Mouse (Mus musculus): ENCODE measurements around the gene Tuba3a. TPM values are rescaled to one million over a fixed set of nuclear protein-coding genes. Genes with fewer than 3 reads are reported as not detected.

Tuba3a gene
- not detected for total RNA-seq (2021)

DNA sequence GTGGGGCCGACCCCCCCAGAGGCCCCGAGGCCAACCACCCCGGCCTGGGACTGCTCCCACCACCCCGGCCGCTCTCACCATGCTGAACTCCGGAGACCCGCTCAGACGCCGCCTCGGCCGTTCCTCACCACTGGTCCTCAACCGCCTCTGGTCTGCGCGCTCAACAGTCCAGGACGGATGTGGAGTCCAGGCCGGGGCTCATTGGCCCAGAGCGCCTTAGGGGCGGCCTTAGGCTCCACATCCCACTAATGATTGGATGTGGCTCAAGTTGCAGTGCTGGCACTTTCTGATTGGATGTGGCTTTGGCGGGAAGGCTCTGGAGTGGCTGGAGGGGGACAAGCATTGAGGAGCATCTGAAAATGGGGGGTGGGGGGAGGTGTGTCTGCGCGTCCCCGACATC is at the start of gene Tuba3a:
Tuba3a (minus strand) TSS at position 153 of the 400 bp plus-strand sequence.
- no peak for DNase-seq (ENCODE audit: extremely low spot score in 1 of 2, low spot score in 1 of 2)

DNA sequence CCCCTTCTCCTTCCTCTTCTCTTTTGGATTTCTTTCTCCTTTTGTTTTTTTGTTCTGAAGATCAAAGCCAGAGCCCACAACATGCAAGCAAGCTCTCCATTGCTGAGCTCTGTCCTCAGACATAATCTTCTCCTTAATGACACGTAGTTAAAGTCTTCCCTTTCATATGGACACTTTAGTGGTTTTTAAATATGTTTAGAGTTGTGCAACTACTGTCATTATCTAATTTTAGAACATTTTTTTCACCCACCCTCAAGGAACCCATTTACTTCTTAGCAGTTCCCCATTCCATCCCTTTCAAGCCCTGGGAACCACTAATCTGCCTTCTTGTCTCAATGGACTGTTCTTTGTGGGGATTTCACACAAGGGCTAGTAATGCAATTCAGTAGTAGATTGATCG is 48.5 kb upstream of the Tuba3a start:
- DNase-seq (ENCODE audit: extremely low spot score in 1 of 2, low spot score in 1 of 2), result no peak

DNA sequence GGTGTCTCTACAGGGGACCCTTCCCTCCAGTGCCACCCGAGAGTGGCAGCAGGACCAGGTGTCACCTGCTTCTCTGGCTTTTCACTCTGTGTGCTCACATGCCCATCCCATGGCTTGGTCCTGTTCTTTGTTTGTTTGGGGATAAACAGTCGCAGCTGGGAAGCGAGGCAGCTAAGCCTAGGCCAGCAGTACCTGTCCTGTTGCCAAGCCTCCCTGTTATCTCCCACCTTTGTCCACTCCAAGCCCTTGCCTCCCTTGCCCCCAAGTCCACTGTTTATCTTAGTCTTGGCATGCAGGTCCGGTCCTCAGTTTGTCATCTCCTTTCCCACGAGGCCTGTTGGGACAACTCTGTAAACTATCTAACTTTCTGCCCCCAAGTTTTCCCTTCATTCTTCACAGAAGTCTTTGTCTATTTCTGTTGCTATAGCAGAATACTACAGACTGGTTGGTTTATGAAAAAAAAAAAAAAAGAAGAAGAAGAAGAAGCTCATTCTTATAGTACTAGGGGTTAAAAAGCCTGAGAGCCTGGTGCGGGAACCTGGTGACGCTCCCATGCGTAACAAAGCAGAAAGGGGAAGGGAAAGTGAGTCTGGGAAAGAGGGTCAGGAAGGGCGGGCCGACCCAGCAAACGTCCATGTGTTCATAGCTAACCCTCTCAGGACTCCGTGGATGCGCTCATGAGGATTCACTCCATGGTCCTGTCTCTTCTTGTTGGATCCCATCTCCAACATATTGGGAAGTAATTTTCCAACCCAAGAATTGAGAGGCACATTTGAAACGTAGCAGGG is 47.5 kb upstream of the Tuba3a start:
- DNase-seq (ENCODE audit: extremely low spot score in 1 of 2, low spot score in 1 of 2), result no peak

DNA sequence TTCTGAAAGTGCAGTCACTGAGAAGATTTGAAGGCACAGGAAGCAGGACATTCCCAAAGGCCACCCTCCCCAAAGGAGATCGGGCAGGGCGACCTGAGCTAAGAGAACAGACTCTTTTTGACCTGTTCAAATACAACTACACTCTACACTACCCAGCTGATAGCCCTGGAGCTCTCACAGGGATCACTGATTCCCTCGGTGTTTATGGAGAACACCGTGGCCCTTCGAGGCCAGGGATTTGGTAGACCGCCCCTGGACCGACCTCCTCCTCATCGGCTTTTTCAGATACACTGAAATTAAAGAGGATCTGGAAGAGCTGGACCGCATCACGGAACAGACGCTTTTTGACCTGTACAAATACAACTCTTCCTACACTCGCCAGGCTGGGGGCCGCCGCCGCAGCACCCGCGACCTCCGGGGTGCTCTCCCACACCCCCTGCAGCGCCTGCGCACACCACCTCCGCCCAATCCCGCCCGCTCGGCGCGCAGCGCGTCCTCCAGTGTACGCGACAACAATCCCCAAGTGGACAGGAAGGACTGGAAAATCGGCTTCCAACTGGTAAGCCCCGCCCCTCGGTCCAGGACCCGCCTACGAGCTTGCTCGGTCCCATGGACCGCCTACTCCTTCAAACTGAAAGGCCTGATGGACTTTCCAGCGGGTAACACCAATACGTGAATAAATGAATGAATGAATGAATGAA is 44.9 kb upstream of the Tuba3a start:
- DNase-seq (ENCODE audit: extremely low spot score in 1 of 2, low spot score in 1 of 2), result peak; percentile 56 to 64

DNA sequence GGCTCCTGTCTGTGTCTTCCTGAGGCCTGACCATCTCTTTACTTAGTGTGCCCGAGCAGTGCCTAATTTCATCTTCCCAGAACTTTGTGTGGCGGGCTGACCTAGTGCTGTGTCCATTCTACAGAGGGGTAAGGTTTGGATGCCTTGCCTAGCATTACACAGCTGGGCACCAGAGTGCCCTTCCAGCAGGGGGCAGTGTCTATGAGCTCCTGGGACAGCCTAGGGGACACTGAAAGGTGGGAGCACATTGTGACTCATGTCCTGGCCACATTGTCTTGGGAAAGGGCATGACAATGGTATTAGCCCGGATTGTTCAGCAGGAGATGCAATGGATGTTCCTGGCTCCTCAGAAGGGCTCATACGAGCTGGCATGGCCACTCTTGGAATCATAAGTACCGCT is 42.4 kb upstream of the Tuba3a start:
- peak in 1 of 2 experiments; percentile 28 for DNase-seq (ENCODE audit: extremely low spot score in 1 of 2, low spot score in 1 of 2)

DNA sequence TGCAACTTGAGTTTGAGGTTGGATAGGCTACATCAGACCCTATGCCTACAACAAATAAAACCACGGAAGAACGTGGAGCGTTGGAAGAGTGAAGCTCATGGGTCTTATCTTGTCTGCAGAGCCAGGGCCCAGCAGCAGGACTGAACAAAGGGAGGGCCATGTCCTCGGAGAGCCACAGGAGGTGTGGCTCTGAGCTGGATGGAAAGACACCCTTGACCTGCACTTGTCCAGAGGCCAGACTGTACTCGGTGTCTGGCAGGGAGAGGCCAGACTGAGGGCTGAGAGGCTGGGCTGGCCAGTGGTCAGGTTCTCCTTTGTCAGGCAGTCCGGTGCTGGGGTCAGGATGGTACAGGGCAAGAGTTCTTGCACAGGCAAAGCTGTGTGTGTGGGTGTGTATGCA is 39.5 kb upstream of the Tuba3a start:
- no peak for DNase-seq (ENCODE audit: extremely low spot score in 1 of 2, low spot score in 1 of 2)

DNA sequence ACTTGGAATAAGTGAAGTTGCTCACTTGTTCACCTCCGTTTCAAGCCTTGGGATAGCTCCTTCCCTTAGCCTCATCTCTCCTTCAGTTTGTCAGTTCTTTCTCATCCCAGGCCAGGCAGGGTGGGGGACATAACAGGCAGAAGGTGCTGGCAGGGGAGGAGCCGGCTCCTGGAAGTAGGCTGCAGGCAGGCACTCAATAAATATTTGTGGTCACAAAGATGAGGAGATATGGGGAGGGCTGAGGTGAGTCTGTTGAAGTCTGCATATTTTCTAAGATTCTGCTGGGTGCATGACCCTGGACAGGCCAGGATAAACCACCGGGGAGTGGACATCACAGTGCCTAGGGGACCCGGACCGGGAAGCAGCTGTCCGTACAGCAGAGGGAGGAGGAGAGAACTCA is 37.7 kb upstream of the Tuba3a start:
- no peak for DNase-seq (ENCODE audit: extremely low spot score in 1 of 2, low spot score in 1 of 2)

DNA sequence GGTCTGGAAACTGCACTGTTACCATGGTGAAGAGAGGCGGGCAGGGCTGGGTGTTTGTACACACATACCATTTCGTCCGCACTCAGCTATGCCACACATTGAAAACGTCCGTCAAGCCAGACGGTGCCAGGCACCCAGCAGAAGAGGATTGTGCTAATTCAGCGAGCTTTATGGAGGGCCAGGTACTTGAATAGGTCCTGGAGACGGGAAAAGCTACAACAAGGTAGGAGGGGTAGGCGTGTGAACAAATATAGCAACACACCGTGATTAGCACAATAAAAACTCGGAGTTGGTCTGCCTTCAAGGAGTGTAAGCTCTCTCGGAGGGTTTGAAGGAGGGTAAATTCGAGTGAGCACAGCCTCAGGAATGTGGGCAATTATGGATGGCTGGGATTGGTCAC is 37.0 kb upstream of the Tuba3a start:
- no peak for DNase-seq (ENCODE audit: extremely low spot score in 1 of 2, low spot score in 1 of 2)

DNA sequence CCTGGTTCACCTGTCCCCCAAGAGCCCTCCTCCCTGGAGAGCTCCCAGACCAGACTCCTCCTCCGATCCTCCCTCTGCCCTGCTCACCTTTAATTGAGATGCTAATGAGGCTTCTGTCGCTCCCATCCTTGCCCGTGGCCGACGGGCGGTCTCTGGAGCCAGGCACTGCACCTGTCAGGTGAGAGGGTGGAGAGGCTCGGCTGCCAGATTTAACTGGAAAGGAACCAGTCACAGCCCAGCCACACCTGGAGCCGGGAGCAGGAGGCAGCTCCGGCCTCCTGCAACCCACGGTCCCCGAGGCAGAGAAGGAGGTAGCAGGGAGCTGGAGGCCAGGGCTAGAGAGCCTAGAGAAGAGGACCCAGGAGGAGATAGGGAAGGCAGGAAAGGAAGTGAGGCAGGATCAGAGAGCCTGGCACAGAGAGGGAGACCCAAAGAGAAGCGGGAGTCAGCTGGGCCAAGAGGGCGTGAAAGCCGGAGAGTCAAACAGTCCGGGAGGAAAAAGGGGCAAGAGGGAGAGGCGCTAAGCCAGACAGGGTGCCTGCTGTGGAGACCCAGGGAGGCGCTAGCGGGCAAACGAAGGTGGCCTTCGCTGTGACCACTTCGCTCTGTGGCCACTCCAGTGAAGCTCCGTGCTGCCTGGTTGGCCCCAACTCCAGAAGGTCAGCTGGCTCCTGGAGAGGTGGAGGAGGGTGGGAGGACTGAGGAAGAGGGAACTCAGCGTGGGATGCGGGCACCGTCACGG is 35.4 kb upstream of the Tuba3a start:
- DNase-seq (ENCODE audit: extremely low spot score in 1 of 2, low spot score in 1 of 2), result no peak

DNA sequence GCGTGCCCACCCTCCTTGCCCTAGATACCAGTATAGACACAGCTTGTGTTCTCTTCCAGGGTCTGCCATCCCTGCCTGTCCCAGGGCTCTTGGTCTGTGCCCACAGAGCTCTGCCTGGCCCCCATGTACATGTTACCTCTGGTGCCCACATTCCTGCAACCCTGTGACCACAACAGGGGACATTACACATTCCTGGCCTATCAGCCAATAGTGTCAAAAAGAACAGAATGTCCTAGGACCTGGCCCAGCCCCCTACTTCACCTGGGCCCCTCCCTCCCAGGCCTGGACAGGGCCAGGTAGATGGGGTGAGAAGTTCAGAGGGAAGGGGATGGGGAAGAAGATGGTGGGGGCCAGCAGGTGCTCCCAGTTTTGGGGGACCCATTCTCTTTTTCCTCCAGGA is 34.5 kb upstream of the Tuba3a start, which contains the start of gene Scnn1a:
Scnn1a (plus strand) TSS at position 337 of the 400 bp plus-strand sequence.
- DNase-seq (ENCODE audit: extremely low spot score in 1 of 2, low spot score in 1 of 2), result no peak

DNA sequence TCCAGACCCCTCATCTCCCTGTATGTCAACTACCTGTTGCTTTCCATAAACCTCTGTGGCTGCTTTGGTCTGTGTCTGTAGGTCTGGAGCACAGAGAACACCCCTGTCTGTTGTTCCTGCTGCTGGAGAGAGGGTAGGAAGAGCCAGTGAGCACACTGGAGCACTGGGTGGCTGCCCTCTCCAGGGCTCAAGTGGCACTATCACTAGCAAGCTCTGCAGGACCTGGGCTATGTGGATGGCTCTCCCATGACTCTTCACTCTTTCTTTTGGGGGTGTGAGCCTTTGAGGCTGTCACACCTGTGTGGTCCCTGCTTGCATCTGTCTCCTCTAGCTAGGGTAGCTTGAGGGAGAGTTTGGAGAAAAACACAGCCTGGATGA is 34.1 kb upstream of the Tuba3a start:
- DNase-seq (ENCODE audit: extremely low spot score in 1 of 2, low spot score in 1 of 2), result no peak

DNA sequence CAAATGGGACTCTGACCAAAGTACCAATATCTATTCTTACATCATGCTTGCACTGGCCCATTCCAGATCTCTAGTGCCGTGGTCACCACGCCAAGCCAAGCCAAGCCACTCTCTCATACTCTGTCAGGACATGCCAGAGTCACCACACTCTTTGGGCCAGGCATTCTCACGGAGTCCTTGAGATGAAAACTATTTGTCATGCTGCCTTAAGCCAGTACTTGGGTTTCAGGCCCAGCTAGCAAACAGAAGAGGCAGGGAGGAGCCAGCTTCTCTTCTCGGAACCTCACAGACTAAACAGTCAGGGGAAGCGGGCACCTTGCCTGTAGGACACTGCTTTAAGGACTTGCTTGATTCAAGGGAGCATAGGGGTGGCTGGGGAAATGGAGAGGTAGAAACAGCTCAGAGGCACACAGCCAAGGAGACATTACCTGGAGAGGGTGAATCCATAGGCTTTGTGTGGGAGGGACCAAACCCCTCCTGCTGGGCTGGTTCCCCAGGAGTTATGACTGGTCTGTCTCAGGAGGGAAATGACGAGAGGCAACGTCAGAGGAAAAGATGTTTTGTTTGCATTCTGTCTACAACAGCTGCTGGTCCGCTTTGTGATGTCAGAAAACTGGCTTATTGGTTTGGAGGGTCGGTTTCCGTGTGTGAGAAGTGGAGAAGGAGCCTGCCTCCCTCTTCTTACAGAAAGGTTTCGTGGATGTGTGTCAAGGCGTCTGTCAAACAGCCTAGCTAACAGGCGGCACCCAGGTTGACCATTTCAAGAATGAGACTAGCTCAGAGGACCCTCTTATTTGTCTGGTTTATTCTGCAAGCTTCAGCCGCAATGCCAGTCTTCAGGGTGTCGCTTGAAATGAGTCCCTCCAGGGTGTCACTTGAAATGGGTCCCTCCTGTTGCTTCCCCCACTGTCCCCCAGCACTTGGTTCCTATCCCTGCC is 33.4 kb upstream of the Tuba3a start:
- DNase-seq (ENCODE audit: extremely low spot score in 1 of 2, low spot score in 1 of 2), result no peak

DNA sequence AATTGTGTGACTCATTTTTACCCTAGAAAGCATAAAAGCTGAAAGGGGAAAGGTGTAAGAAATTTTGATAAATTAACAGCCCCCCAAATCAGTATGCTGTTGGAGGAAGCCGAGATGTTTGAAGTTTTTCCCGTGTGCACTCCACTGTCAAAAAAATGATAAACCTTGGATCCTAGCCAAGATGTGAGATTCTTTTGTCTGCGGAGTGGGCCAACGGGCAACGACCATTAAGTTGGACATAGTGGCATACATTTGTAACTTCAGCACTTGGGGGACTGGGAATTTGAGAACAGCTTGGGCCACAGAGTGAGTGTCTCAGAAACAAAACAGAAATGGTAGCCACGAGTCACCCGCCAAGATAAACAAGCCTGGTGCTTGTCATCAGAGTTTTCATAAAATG is 31.2 kb upstream of the Tuba3a start:
- no peak for DNase-seq (ENCODE audit: extremely low spot score in 1 of 2, low spot score in 1 of 2)

DNA sequence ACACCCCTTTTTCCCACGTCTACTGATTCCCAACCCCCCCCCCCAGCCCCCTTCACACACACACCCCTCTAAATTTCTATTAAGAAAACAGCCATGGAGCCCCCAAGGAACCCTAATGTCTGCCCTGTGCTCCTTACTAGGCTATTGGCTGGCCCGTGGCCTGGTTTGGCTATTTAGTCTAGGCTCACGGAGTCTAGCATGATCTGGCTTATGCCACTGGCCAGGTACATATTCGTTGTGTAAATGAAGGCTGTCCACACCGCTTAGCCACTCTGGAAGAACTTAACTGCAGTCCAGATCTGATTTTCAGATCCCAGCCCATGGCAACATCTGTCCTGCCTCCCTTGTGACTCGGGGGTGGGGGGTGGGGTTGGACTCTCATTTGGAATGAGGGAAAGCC is 28.9 kb upstream of the Tuba3a start:
- no peak for DNase-seq (ENCODE audit: extremely low spot score in 1 of 2, low spot score in 1 of 2)

DNA sequence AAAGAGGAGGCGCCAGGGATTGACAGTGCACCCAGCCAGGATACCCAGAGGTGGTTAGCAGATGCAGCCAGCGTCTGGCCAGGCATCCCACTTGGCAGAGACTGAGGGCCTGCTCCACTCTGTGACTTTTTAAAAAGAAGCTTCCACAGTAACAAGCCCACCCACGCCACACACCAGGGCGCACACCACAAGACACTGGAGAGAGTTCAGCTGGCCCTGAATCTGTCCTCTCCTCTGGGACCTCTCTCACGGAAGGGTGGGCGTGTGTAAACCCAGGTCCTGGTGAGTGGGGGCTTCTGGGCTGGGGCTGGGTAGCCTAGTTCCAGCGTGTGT is 28.4 kb upstream of the Tuba3a start:
- DNase-seq (ENCODE audit: extremely low spot score in 1 of 2, low spot score in 1 of 2), result no peak

DNA sequence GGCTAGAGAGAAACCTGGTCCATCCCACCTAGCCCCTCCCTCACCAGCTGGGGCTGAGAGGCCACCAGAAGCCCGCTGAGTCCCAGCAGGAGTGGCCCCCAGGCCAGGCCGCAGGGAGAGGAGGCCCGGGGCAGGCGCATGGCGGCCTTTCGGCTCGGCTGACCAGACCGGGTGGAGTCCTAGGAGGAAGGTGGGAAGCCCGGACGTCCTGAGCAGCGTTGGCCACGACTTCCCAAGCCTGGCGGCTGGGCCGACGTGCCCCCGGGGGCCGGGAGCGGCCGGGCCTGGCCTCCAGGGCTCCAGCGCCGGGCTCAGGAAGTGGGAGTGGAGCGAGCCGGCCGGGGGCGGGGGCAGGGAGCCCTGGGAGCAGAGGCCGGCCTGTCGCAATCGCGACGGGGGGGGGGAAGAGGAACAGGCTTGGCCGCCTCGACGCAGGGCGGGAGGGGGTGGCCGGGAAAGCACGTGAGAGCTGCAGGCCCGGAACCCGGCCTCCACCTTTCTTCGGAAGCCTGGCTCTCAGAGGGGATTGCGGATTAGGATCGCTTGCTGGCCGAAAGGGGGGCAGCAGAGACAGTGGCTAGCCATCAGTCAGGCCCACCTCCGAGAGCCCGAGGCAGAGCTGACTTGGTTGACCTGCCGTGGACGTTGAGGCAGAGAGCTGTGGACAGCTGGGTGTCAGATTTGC is 27.8 kb upstream of the Tuba3a start, which contains the start of gene Ltbr:
Ltbr (minus strand) TSS at position 340 of the 685 bp plus-strand sequence.
- peak in 1 of 2 experiments; percentile 25 for DNase-seq (ENCODE audit: extremely low spot score in 1 of 2, low spot score in 1 of 2)

DNA sequence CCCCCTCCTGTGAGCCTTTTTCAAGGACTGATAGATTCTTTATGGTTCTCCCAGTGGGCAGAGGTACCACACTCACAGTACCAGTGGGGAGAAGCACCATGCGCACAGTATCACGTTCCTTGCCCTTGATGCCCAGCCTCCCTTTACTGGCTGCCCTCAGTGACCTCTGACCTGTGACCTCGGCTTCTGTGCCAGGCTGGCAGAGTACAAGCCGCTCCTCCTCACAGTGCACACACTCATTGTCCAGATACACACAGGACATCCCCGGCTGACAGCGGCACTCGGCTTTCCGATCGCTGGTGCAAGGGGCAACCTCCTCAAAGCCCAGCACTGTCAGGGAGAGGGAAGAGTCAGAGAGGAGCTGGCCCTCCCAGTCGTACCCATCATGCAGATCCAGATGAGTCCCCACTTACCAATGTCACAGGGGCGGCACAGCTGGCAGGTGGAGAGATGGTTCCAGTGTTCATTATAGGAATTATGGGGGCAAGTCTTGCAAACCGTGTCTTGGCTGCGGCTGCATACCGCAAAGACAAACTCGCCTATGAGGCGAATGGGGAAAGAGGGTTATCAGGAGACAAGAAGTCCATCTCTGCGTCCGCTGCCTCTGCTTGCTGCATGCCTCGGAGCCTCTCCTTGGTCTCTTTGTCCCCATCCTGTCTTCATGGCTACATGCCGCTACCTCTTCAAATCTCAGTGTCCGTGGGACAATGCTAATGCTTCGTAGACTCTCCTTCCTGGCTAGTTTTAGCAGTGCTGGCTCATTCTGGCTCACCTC is 26.9 kb upstream of the Tuba3a start:
- no peak for DNase-seq (ENCODE audit: extremely low spot score in 1 of 2, low spot score in 1 of 2)

DNA sequence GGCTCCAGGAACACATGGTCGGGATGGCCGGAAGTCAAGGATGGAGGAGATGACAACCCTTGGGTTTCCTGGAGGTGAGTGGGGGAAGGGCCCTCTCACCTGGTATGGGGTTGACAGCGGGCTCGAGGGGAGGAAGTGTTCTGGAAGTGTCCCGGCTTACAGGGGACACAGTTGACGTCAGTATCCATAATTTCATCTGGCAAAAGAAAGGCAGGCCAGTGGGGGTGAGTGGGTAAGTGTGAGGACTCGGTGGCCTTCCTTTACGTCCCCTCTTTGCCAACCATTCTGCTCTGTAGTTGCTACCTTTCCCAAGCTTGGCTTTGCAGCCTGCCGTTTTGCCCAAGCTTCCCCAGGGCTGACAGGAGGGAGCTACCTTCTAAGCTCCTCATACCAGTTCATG is 26.3 kb upstream of the Tuba3a start:
- no peak for DNase-seq (ENCODE audit: extremely low spot score in 1 of 2, low spot score in 1 of 2)

DNA sequence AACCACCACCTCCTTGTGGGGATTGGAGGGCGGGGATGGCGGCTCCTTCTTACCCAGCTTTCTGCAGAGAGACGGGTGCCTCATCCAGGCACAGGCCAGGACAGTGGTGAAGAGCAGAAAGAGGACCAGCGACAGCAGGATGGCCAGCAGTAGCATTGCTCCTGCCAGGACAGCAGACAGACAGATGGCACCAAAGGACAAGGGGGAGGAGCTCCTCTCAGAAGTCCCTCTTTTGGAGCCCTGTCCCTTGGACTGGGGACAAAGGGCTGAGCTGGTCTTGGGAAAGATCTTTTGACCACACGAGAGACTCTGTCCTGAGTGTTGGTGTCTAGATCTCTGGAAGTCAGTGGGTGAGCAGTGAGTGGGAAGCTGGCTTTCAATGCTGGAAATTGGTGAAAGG is 23.6 kb upstream of the Tuba3a start:
- DNase-seq (ENCODE audit: extremely low spot score in 1 of 2, low spot score in 1 of 2), result no peak
